Mouse (Mus musculus) liver, embryonic 15.5 days (tissue): ENCODE results near the gene Wsb1. TPM values are rescaled to one million over a fixed set of nuclear protein-coding genes. Genes with fewer than 3 reads are reported as not detected.

Source experiments
- ATAC-seq: fragments of 200-750 bp; cut with Nextera tagmentation; 2 replicates; pipeline ENCODE4 v1.8.0; 2017; ENCODE audit warnings: moderate number of reproducible peaks, mild to moderate bottlenecking, moderate library complexity; ENCODE audit not compliant: insufficient read depth
- H3K27ac ChIP-seq: fragments of 300-500 bp; sonication (generic); replicated peaks from 2 replicates; pipeline ENCODE4 v1.5.1; 2015; ENCODE audit warnings: mild to moderate bottlenecking, inconsistent platforms
- H3K27me3 ChIP-seq: fragments of 300-500 bp; sonication (generic); 2 replicates; pipeline ENCODE4 v1.6.1; 2015; ENCODE audit warnings: mild to moderate bottlenecking, inconsistent platforms
- H3K36me3 ChIP-seq: fragments of 300-500 bp; sonication (generic); replicated peaks from 2 replicates; pipeline ENCODE4 v1.6.1; 2015; ENCODE audit warnings: moderate library complexity, mild to moderate bottlenecking, inconsistent platforms
- H3K4me1 ChIP-seq: fragments of 300-500 bp; sonication (generic); replicated peaks from 2 replicates; pipeline ENCODE4 v1.6.1; 2015; ENCODE audit warnings: inconsistent platforms
- H3K4me2 ChIP-seq: fragments of 300-500 bp; sonication (generic); 2 replicates; pipeline ENCODE4 v1.6.1; 2015; ENCODE audit warnings: moderate library complexity, mild to moderate bottlenecking, inconsistent platforms
- H3K4me3 ChIP-seq: fragments of 300-500 bp; sonication (generic); replicated peaks from 2 replicates; pipeline ENCODE4 v1.5.1; 2015; ENCODE audit warnings: mild to moderate bottlenecking, inconsistent platforms
- H3K9ac ChIP-seq: fragments of 300-500 bp; sonication (generic); 2 replicates; pipeline ENCODE4 v1.6.1; 2015; ENCODE audit warnings: moderate library complexity, mild to moderate bottlenecking, inconsistent platforms
- H3K9me3 ChIP-seq: fragments of 300-500 bp; sonication (generic); replicated peaks from 2 replicates; pipeline ENCODE4 v1.6.1; 2016; ENCODE audit warnings: inconsistent platforms
- whole genome bisulfite sequencing: fragments of 180-500 bp; shearing (Covaris S2); methylation state at CpG from one replicate; pipeline ENCODE4 v1.1.7; 2015; ENCODE audit warnings: mixed read lengths; ENCODE audit not compliant: insufficient replicate concordance; 5-methylcytosine and 5-hydroxymethylcytosine counted together
- polyA plus RNA-seq: library from polyadenylated mRNA; unstranded; fragments of >200 nt; fragmentation: Nextera tagmentation; extraction: Ambion mirVana; gene quantifications from 2 replicates; pipeline ENCODE4 v1.2.1, GENCODE M21; 2015

Gene Wsb1
- polyA plus RNA-seq, 1 experiment from 2014 or later, result 32.2 TPM

- no peak overlapping the region for H3K4me3 ChIP-seq
- peaks cover 16% of the 10 kb centered on the region for H3K4me1 ChIP-seq
- no peaks in the 10 kb centered on the region for H3K36me3 ChIP-seq
- WGBS, result 57% methylated on average over 8 of the region's 8 CpGs
- ATAC-seq, result no peak
- no peak overlapping the region for H3K9ac ChIP-seq
- H3K27ac ChIP-seq, result no peak overlapping the region
- H3K4me2 ChIP-seq, result no peak overlapping the region
- H3K9me3 ChIP-seq, result no peaks in the 10 kb centered on the region
- no peaks in the 10 kb centered on the region for H3K27me3 ChIP-seq
Measured at GRCm38 (mm10) chr11:79225371-79226155, 28.9 kb downstream of the Wsb1 start.

- WGBS, result 20% methylated on average over 18 of the region's 18 CpGs
- Histone ChIP-seq H3K9me3 (no peaks in the 10 kb centered on the region), H3K27me3 (no peaks in the 10 kb centered on the region), H3K9ac (no peak overlapping the region), H3K4me3 (no peak overlapping the region), H3K4me1 (peaks cover 16% of the 10 kb centered on the region), H3K36me3 (no peaks in the 10 kb centered on the region), H3K4me2 (peak overlapping the region; percentile 54), H3K27ac (0 out of 2 replicates have a peak overlapping the region, but pooled peaks have one; percentile 29)
- peak; percentile 51; the same call in 1 of the 2 replicates for ATAC-seq
Measured at GRCm38 (mm10) chr11:79224562-79225280, 29.8 kb downstream of the Wsb1 start.

DNA sequence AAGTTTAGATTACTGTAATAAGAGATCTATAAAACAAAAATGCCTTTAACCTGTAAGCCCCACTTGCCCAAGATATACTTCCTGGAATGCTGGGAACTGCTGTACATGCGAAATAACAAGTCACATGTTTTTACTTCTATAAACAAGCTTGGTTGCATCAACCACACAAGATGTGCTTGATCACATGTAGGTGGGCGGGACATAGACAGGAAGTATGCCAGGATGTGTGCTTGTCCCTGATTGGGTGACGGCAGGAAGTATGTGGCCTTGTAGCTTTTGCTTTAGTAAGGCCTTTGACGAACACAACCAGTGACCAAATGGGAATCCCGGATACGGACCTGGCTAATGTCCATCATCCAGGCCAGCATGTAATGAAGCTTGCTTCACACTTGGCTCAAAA is 31.1 kb downstream of the Wsb1 start:
- Histone ChIP-seq H3K4me2 (no peak overlapping the region), H3K4me3 (no peak overlapping the region), H3K36me3 (no peaks in the 10 kb centered on the region), H3K4me1 (peaks cover 16% of the 10 kb centered on the region), H3K9me3 (no peaks in the 10 kb centered on the region), H3K27ac (no peak overlapping the region), H3K27me3 (no peaks in the 10 kb centered on the region), H3K9ac (no peak overlapping the region)
- ATAC-seq, result no peak
- 55% methylated on average over 6 of the region's 6 CpGs for WGBS

DNA sequence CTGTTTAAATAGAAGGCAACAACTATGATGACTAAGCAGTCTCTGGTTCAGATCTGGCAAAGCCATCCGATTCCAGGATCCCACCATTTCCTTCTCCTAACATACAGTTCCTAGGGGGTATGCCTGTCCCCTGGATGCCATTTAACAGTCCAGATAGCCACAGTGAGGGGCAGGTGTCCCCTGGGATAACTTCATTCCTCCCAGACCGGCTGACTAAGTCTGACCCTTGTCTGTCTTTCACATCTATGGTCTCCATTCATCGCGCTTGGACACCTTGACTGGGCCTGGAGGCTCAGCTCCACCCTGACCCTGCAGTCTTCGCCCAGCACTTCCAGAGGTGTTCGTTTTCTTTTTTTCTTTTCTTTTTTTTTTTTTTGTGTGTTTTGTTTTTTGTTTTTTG is 31.8 kb downstream of the Wsb1 start:
- no peaks in the 10 kb centered on the region for H3K9me3 ChIP-seq

GRCm38 (mm10) chr11:79221641-79222040 is 32.8 kb downstream of the Wsb1 start:
- Histone ChIP-seq H3K27me3 (no peaks in the 10 kb centered on the region), H3K4me2 (no peak overlapping the region), H3K27ac (no peak overlapping the region), H3K9ac (no peak overlapping the region), H3K36me3 (no peaks in the 10 kb centered on the region), H3K4me1 (peaks cover 16% of the 10 kb centered on the region), H3K4me3 (no peak overlapping the region), H3K9me3 (no peaks in the 10 kb centered on the region)
- ATAC-seq, result no peak
- WGBS, result 41% methylated on average over 5 of the region's 5 CpGs

More for the DNA sequence above, 31.8 kb downstream of the Wsb1 start:
- WGBS, result 76% methylated on average over 6 of the region's 6 CpGs
- H3K27me3 ChIP-seq, result no peaks in the 10 kb centered on the region
- peaks cover 16% of the 10 kb centered on the region for H3K4me1 ChIP-seq
- no peaks in the 10 kb centered on the region for H3K36me3 ChIP-seq
- H3K4me2 ChIP-seq, result no peak overlapping the region
- H3K4me3 ChIP-seq, result no peak overlapping the region
- ATAC-seq, result no peak
- H3K9ac ChIP-seq, result no peak overlapping the region
- no peak overlapping the region for H3K27ac ChIP-seq

DNA sequence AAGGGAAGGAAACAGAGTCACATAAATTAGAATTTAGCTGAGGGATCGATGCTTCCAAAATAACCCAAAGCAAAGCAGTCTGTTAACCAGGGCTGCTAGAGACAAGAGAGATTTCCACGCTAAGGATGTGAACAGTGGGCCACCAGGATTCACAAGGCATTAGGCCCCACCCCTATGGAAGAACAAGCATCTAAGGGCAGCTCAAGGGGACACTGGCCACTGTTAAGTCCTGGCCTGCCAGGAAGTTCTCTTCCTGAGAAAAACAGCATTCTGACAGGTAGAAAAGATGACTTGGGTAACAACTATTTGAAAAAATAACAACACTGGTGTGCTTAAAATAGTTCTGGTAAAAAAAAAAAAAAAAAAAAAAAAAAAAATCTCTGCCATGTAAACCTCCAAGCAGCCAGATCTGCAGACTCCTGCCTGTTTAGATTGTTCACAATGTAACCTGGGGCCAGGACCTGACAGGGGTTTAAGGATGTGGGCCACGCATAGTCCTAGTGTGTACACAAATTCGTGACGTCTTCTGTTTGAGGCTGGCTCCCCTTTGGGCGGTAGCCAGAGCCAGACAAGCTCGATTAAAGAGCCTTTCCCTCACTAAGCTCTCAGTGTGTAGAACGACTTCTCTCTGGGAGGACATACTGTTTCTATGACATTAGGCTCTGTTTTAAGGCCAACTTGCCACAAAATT is 35.4 kb downstream of the Wsb1 start:
- Histone ChIP-seq H3K27me3 (no peaks in the 10 kb centered on the region), H3K36me3 (no peaks in the 10 kb centered on the region), H3K4me2 (no peak overlapping the region), H3K4me3 (no peak overlapping the region), H3K27ac (no peak overlapping the region), H3K4me1 (peaks cover 7% of the 10 kb centered on the region; the same call in 1 of the 2 replicates), H3K9ac (no peak overlapping the region), H3K9me3 (no peaks in the 10 kb centered on the region)
- ATAC-seq, result no peak
- WGBS, result 52% methylated on average over 8 of the region's 8 CpGs

GRCm38 (mm10) chr11:79218061-79218460 is 36.4 kb downstream of the Wsb1 start:
- WGBS, result 74% methylated on average over 1 of the region's 1 CpGs
- H3K27me3 ChIP-seq, result no peaks in the 10 kb centered on the region
- H3K4me3 ChIP-seq, result no peak overlapping the region
- ATAC-seq, result no peak
- H3K36me3 ChIP-seq, result no peaks in the 10 kb centered on the region
- no peak overlapping the region for H3K4me2 ChIP-seq
- H3K9me3 ChIP-seq, result no peaks in the 10 kb centered on the region
- no peak overlapping the region for H3K9ac ChIP-seq
- H3K27ac ChIP-seq, result no peak overlapping the region
- H3K4me1 ChIP-seq, result 0 out of 2 replicates have a peak, but pooled peaks cover 2% of the 10 kb centered on the region

GRCm38 (mm10) chr11:79217133-79217532 is 37.3 kb downstream of the Wsb1 start:
- H3K4me3 ChIP-seq, result no peak overlapping the region
- ATAC-seq, result no peak
- no peak overlapping the region for H3K9ac ChIP-seq
- H3K9me3 ChIP-seq, result no peaks in the 10 kb centered on the region
- 0 out of 2 replicates have a peak, but pooled peaks cover 2% of the 10 kb centered on the region for H3K4me1 ChIP-seq
- WGBS, result 67% methylated on average over 6 of the region's 6 CpGs
- no peak overlapping the region for H3K4me2 ChIP-seq
- H3K27me3 ChIP-seq, result no peaks in the 10 kb centered on the region
- H3K36me3 ChIP-seq, result no peaks in the 10 kb centered on the region
- no peak overlapping the region for H3K27ac ChIP-seq

GRCm38 (mm10) chr11:79215539-79215938 is 38.9 kb downstream of the Wsb1 start:
- 0 out of 2 replicates have a peak, but pooled peaks cover 2% of the 10 kb centered on the region for H3K4me1 ChIP-seq
- WGBS, result 60% methylated on average over 2 of the region's 2 CpGs
- no peak overlapping the region for H3K27ac ChIP-seq
- H3K9me3 ChIP-seq, result no peaks in the 10 kb centered on the region
- no peaks in the 10 kb centered on the region for H3K36me3 ChIP-seq
- no peak for ATAC-seq
- no peak overlapping the region for H3K4me3 ChIP-seq
- no peaks in the 10 kb centered on the region for H3K27me3 ChIP-seq
- H3K9ac ChIP-seq, result no peak overlapping the region
- H3K4me2 ChIP-seq, result no peak overlapping the region

DNA sequence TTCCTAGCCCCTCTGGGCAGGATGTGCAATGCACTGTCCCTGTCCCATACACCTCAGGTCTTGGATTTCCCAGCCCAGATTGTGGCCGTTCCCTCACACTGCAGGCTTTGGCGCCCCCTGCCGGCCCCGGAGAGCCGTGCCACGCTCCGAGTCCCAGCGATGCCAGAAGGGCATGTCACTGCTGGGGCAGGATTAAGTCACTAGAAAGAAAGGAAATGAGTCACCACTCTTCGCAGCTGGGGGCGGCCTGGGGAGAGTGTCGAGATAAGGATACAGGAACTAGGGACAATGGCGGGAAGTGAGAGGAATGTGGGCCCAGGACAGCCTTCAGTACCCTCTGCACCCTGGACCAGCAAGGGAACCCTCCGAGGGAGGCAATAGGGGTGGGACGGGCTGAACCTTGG is 40.5 kb downstream of the Wsb1 start:
- Histone ChIP-seq H3K4me2 (no peak overlapping the region), H3K4me1 (0 out of 2 replicates have a peak, but pooled peaks cover 2% of the 10 kb centered on the region), H3K4me3 (no peak overlapping the region), H3K27me3 (0 out of 2 replicates have a peak, but pooled peaks cover 2% of the 10 kb centered on the region), H3K27ac (no peak overlapping the region), H3K9me3 (no peaks in the 10 kb centered on the region), H3K9ac (no peak overlapping the region), H3K36me3 (no peaks in the 10 kb centered on the region)
- peak; percentile 69 for ATAC-seq
- WGBS, result 1% methylated on average over 14 of the region's 14 CpGs
